Mouse (Mus musculus) liver, adult 10 weeks (tissue): ENCODE measurements around the gene Pp2d1. TPM values are rescaled to one million over a fixed set of nuclear protein-coding genes. Genes with fewer than 3 reads are reported as not detected.

Experiments
- polyA plus RNA-seq: library from polyadenylated mRNA; stranded (reverse); fragments of 350-450 nt; fragmentation: Illumina TruSeq; extraction: RNeasy Lipid Tissue Mini Kit (QIAGEN cat#74804); gene quantifications from one replicate; pipeline ENCODE4 v1.2.3, GENCODE M21; 2014; ENCODE audit warnings: low read depth, low replicate concordance

The Pp2d1 gene
- polyA plus RNA-seq: not detected

GRCm38 (mm10) chr17:53539351-53539750 lies at the start of gene Pp2d1:
Gene Pp2d1, minus strand, starts transcription at chr17:53539451.

GRCm38 (mm10) chr17:53566161-53566918 lies 27.1 kb upstream of the Pp2d1 start, which contains the start of gene Kat2b:
Gene Kat2b, plus strand, starts transcription at chr17:53566861.

GRCm38 (mm10) chr17:53478858-53479603 lies 60.2 kb downstream of the Pp2d1 start, which contains the start of gene Rab5a:
Gene Rab5a, plus strand, starts transcription at chr17:53479234.

GRCm38 (mm10) chr17:53462603-53463495 lies 76.4 kb downstream of the Pp2d1 start, which contains the start of gene Efhb:
Gene Efhb, minus strand, starts transcription at chr17:53463321.

Other genes starting within 250 kb of the Pp2d1 start
- not detected for gene Efhb, start 76.1 kb downstream of the Pp2d1 start, polyA plus RNA-seq
- gene Rab5a, start 60.2 kb downstream of the Pp2d1 start, polyA plus RNA-seq: 137 TPM
- gene Kat2b, start 27.4 kb upstream of the Pp2d1 start, polyA plus RNA-seq: 132 TPM
- 0.11 TPM for gene Sgo1, start 149.9 kb upstream of the Pp2d1 start, polyA plus RNA-seq